Mouse (Mus musculus) forebrain, embryonic 15.5 days (tissue): Measurements from ENCODE around the gene Gm21317. TPM values are rescaled to one million over a fixed set of nuclear protein-coding genes. Genes with fewer than 3 reads are reported as not detected.
"Not testable (repeated sequence)": the region's sequence is repeated elsewhere in the genome, so short reads cannot be mapped to it uniquely, and the experiment has no call there.

ENCODE experiments used
- ATAC-seq: fragments of 200-750 bp; cut with Nextera tagmentation; replicated peaks from 2 replicates; pipeline ENCODE4 v1.8.0; 2017; ENCODE audit warnings: mild to moderate bottlenecking, moderate TSS enrichment, moderate library complexity
- H3K27ac ChIP-seq: fragments of 300-500 bp; sonication (generic); replicated peaks from 2 replicates; pipeline ENCODE4 v1.5.1; 2015; ENCODE audit warnings: mild to moderate bottlenecking, inconsistent platforms
- H3K27me3 ChIP-seq: fragments of 300-500 bp; sonication (generic); 2 replicates; pipeline ENCODE4 v1.6.1; 2015; ENCODE audit warnings: inconsistent platforms
- H3K36me3 ChIP-seq: fragments of 300-500 bp; sonication (generic); 2 replicates; pipeline ENCODE4 v1.6.1; 2015; ENCODE audit warnings: mild to moderate bottlenecking, inconsistent platforms
- H3K4me1 ChIP-seq: fragments of 300-500 bp; sonication (generic); 2 replicates; pipeline ENCODE4 v1.6.1; 2015; ENCODE audit warnings: inconsistent platforms
- H3K4me2 ChIP-seq: fragments of 300-500 bp; sonication (generic); replicated peaks from 2 replicates; pipeline ENCODE4 v1.6.1; 2015; ENCODE audit warnings: mild to moderate bottlenecking, inconsistent platforms
- H3K4me3 ChIP-seq: fragments of 300-500 bp; sonication (generic); 2 replicates; pipeline ENCODE4 v1.5.1; 2015; ENCODE audit warnings: mild to moderate bottlenecking, inconsistent platforms
- H3K9ac ChIP-seq: fragments of 300-500 bp; sonication (generic); replicated peaks from 2 replicates; pipeline ENCODE4 v1.6.1; 2015; ENCODE audit warnings: mild to moderate bottlenecking, inconsistent platforms
- H3K9me3 ChIP-seq: fragments of 300-500 bp; sonication (generic); 2 replicates; pipeline ENCODE4 v1.6.1; 2016; ENCODE audit warnings: inconsistent platforms
- WGBS: fragments of 180-500 bp; shearing (Covaris S2); methylation state at CpG from one replicate; pipeline ENCODE4 v1.1.7; 2015; ENCODE audit warnings: mixed read lengths; 5-methylcytosine and 5-hydroxymethylcytosine counted together
- polyA plus RNA-seq: library from polyadenylated mRNA; unstranded; fragments of >200 nt; fragmentation: Nextera tagmentation; extraction: Ambion mirVana; gene quantifications from 2 replicates; pipeline ENCODE4 v1.2.1, GENCODE M21; 2015

The Gm21317 gene
- polyA plus RNA-seq: not detected in 2 replicates

DNA sequence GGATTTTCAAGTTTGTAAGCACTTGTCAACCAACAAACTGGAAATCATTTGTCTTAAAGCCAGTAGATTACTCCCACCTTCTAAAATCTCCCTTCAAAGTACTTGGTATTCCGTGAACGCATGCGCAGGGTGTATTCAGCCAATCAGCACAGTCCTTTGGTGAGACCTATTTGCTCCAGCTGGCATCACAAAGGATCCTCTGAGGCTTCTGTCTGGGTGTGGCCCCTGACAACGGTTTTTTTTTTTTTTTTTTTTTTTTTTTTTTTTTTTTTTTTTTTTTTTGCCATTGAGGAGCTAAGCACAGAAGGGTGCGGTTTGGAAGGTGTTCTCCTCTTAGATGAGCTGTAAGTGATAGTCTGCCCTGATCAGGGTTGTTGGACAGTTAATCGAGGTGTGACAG, at the start of gene Gm21317:
Gm21317 (plus strand) TSS at position 301 of the 400 bp plus-strand sequence.
- ATAC-seq, H3K4me3 ChIP-seq, H3K27ac ChIP-seq, H3K27me3 ChIP-seq, H3K9ac ChIP-seq, H3K4me1 ChIP-seq, H3K36me3 ChIP-seq, H3K9me3 ChIP-seq, H3K4me2 ChIP-seq: not testable (repeated sequence)
- WGBS: no CpG with 5 or more reads among the region's 6 CpGs
